Mouse (Mus musculus): Measurements from ENCODE around the gene Cryga.

The Cryga gene

GRCm38 (mm10) chr1:65103273-65103672 lies at the start of gene Cryga:
TSS of gene Cryga (minus strand) at chr1:65103373.
- no peak for DNase-seq (ENCODE audit: low read depth, low spot score)

- no peak for DNase-seq (ENCODE audit: low read depth, low spot score)
Measured at GRCm38 (mm10) chr1:65147971-65148370, 44.8 kb upstream of the Cryga start.

GRCm38 (mm10) chr1:65147326-65147725 lies 44.2 kb upstream of the Cryga start:
- DNase-seq (ENCODE audit: low read depth, low spot score) = no peak

GRCm38 (mm10) chr1:65146601-65147000 lies 43.4 kb upstream of the Cryga start:
- DNase-seq (ENCODE audit: low read depth, low spot score) = no peak

- DNase-seq (ENCODE audit: low read depth, low spot score) = no peak
Measured at GRCm38 (mm10) chr1:65144783-65145182, 41.6 kb upstream of the Cryga start.

- no peak for DNase-seq (ENCODE audit: low read depth, low spot score)
Measured at GRCm38 (mm10) chr1:65137560-65137959, 34.4 kb upstream of the Cryga start.

- DNase-seq (ENCODE audit: low read depth, low spot score) = no peak
Measured at GRCm38 (mm10) chr1:65132833-65133232, 29.7 kb upstream of the Cryga start.

- DNase-seq (ENCODE audit: low read depth, low spot score) = no peak
Measured at GRCm38 (mm10) chr1:65131671-65132070, 28.5 kb upstream of the Cryga start.

GRCm38 (mm10) chr1:65130226-65130625 lies 27.1 kb upstream of the Cryga start:
- DNase-seq (ENCODE audit: low read depth, low spot score) = no peak

- no peak for DNase-seq (ENCODE audit: low read depth, low spot score)
Measured at GRCm38 (mm10) chr1:65129634-65130180, 26.5 kb upstream of the Cryga start.

- no peak for DNase-seq (ENCODE audit: low read depth, low spot score)
Measured at GRCm38 (mm10) chr1:65122574-65123372, 19.6 kb upstream of the Cryga start, which contains the start of gene D630023F18Rik. TSS of gene D630023F18Rik (minus strand) at chr1:65123214.

GRCm38 (mm10) chr1:65119438-65119837 lies 16.3 kb upstream of the Cryga start, which contains the start of gene Gm28845:
TSS of gene Gm28845 (minus strand) at chr1:65119558.
- no peak for DNase-seq (ENCODE audit: low read depth, low spot score)

- DNase-seq (ENCODE audit: low read depth, low spot score) = no peak
Measured at GRCm38 (mm10) chr1:65118150-65118913, 15.2 kb upstream of the Cryga start.

GRCm38 (mm10) chr1:65113536-65114172 lies 10.5 kb upstream of the Cryga start:
- DNase-seq (ENCODE audit: low read depth, low spot score) = no peak

GRCm38 (mm10) chr1:65112807-65113196 lies 9.6 kb upstream of the Cryga start:
- no peak for DNase-seq (ENCODE audit: low read depth, low spot score)

GRCm38 (mm10) chr1:65112031-65112806 lies 9.0 kb upstream of the Cryga start:
- DNase-seq (ENCODE audit: low read depth, low spot score) = peak; percentile 33

GRCm38 (mm10) chr1:65109756-65110435 lies 6.7 kb upstream of the Cryga start:
- DNase-seq (ENCODE audit: low read depth, low spot score) = no peak

- DNase-seq (ENCODE audit: low read depth, low spot score) = no peak
Measured at GRCm38 (mm10) chr1:65109196-65109595, 6.0 kb upstream of the Cryga start.

- no peak for DNase-seq (ENCODE audit: low read depth, low spot score)
Measured at GRCm38 (mm10) chr1:65107654-65108279, 4.6 kb upstream of the Cryga start.

- DNase-seq (ENCODE audit: low read depth, low spot score) = no peak
Measured at GRCm38 (mm10) chr1:65096953-65097352, 6.2 kb downstream of the Cryga start.

All from CD4-positive helper T cell, adult 2 months (primary cell).